Mouse (Mus musculus): ENCODE data around the gene Arhgap18.

Arhgap18 gene

GRCm38 (mm10) chr10:26828412-26829137 is 75.4 kb downstream of the Arhgap18 start:
- DNase-seq (ENCODE audit: low spot score in 2 of 2) = no peak

GRCm38 (mm10) chr10:26832068-26832467 is 78.8 kb downstream of the Arhgap18 start:
- no peak for DNase-seq (ENCODE audit: low spot score in 2 of 2)

GRCm38 (mm10) chr10:26832669-26833249 is 79.5 kb downstream of the Arhgap18 start:
- DNase-seq (ENCODE audit: low spot score in 2 of 2) = no peak

GRCm38 (mm10) chr10:26833393-26833792 is 80.2 kb downstream of the Arhgap18 start:
- DNase-seq (ENCODE audit: low spot score in 2 of 2) = no peak

GRCm38 (mm10) chr10:26849311-26849710 is 96.1 kb downstream of the Arhgap18 start:
- no peak for DNase-seq (ENCODE audit: low spot score in 2 of 2)

- DNase-seq (ENCODE audit: low spot score in 2 of 2) = no peak
Measured at GRCm38 (mm10) chr10:26849854-26850253, 96.6 kb downstream of the Arhgap18 start.

GRCm38 (mm10) chr10:26854556-26855100 is 101.4 kb downstream of the Arhgap18 start:
- DNase-seq (ENCODE audit: low spot score in 2 of 2) = no peak

GRCm38 (mm10) chr10:26855851-26856535 is 102.8 kb downstream of the Arhgap18 start:
- no peak for DNase-seq (ENCODE audit: low spot score in 2 of 2)

GRCm38 (mm10) chr10:26857583-26857982 is 104.4 kb downstream of the Arhgap18 start:
- no peak for DNase-seq (ENCODE audit: low spot score in 2 of 2)

- no peak for DNase-seq (ENCODE audit: low spot score in 2 of 2)
Measured at GRCm38 (mm10) chr10:26858537-26858936, 105.3 kb downstream of the Arhgap18 start.

- DNase-seq (ENCODE audit: low spot score in 2 of 2) = no peak
Measured at GRCm38 (mm10) chr10:26861231-26861630, 108.0 kb downstream of the Arhgap18 start.

GRCm38 (mm10) chr10:26862207-26862606 is 109.0 kb downstream of the Arhgap18 start:
- DNase-seq (ENCODE audit: low spot score in 2 of 2) = no peak

GRCm38 (mm10) chr10:26863982-26864381 is 110.8 kb downstream of the Arhgap18 start:
- DNase-seq (ENCODE audit: low spot score in 2 of 2) = no peak

- DNase-seq (ENCODE audit: low spot score in 2 of 2) = no peak
Measured at GRCm38 (mm10) chr10:26870802-26871201, 117.6 kb downstream of the Arhgap18 start.

GRCm38 (mm10) chr10:26877309-26877708 is 124.1 kb downstream of the Arhgap18 start:
- no peak for DNase-seq (ENCODE audit: low spot score in 2 of 2)

- DNase-seq (ENCODE audit: low spot score in 2 of 2) = no peak
Measured at GRCm38 (mm10) chr10:26878924-26879600, 125.8 kb downstream of the Arhgap18 start.

GRCm38 (mm10) chr10:26884949-26885348 is 131.7 kb downstream of the Arhgap18 start:
- DNase-seq (ENCODE audit: low spot score in 2 of 2) = no peak

- DNase-seq (ENCODE audit: low spot score in 2 of 2) = no peak
Measured at GRCm38 (mm10) chr10:26889226-26889625, 136.0 kb downstream of the Arhgap18 start.

GRCm38 (mm10) chr10:26889754-26890153 is 136.5 kb downstream of the Arhgap18 start:
- no peak for DNase-seq (ENCODE audit: low spot score in 2 of 2)

GRCm38 (mm10) chr10:26890269-26890955 is 137.2 kb downstream of the Arhgap18 start:
- peak in 1 of 2 experiments; percentile 57 for DNase-seq (ENCODE audit: low spot score in 2 of 2)

- DNase-seq (ENCODE audit: low spot score in 2 of 2) = no peak
Measured at GRCm38 (mm10) chr10:26893091-26893490, 139.9 kb downstream of the Arhgap18 start.

All from frontal cortex, postnatal 14 days (tissue).